Mouse (Mus musculus): ENCODE results near the gene Zfp697. TPM values are rescaled to one million over a fixed set of nuclear protein-coding genes. Genes with fewer than 3 reads are reported as not detected.
"Not testable (repeated sequence)": the region's sequence is repeated elsewhere in the genome, so short reads cannot be mapped to it uniquely, and the experiment has no call there.

Gene Zfp697
- polyA plus RNA-seq, 2 experiments = 1.6 to 1.7 TPM

GRCm38 (mm10) chr3:98582202-98582601, 199.9 kb downstream of the Zfp697 start:
- not testable (repeated sequence) for ATAC-seq (ENCODE audit: insufficient read depth); H3K9me3 ChIP-seq (ENCODE audit: control insufficient read depth, low read length); H3K9ac ChIP-seq (replicated peaks); H3K4me3 ChIP-seq (ENCODE audit: insufficient read depth in 1 of 2, low read depth in 2 of 2, low read length in 2 of 2); H3K27me3 ChIP-seq (ENCODE audit: control insufficient read depth, insufficient read depth, low read length); H3K4me2 ChIP-seq (ENCODE audit: low read depth); H3K4me1 ChIP-seq (replicated peaks; ENCODE audit: control insufficient read depth in 2 of 2, insufficient read depth in 2 of 2, low read length in 1 of 2); H3K36me3 ChIP-seq (replicated peaks; ENCODE audit: control insufficient read depth, insufficient read depth, low read depth); DNase-seq (ENCODE audit: low read depth in 3 of 3, low spot score in 3 of 3); H3K27ac ChIP-seq
- no CpG with 5 or more reads among the region's 1 CpGs for WGBS (ENCODE audit: insufficient replicate concordance)

GRCm38 (mm10) chr3:98582622-98583021, 200.4 kb downstream of the Zfp697 start:
- H3K36me3 ChIP-seq (replicated peaks; ENCODE audit: control insufficient read depth, insufficient read depth, low read depth); H3K4me3 ChIP-seq (ENCODE audit: insufficient read depth in 1 of 2, low read depth in 2 of 2, low read length in 2 of 2); H3K27ac ChIP-seq; H3K27me3 ChIP-seq (ENCODE audit: control insufficient read depth, insufficient read depth, low read length); H3K4me1 ChIP-seq (replicated peaks; ENCODE audit: control insufficient read depth in 2 of 2, insufficient read depth in 2 of 2, low read length in 1 of 2); H3K9ac ChIP-seq (replicated peaks); DNase-seq (ENCODE audit: low read depth in 3 of 3, low spot score in 3 of 3); H3K4me2 ChIP-seq (ENCODE audit: low read depth); H3K9me3 ChIP-seq (ENCODE audit: control insufficient read depth, low read length): not testable (repeated sequence)
- ATAC-seq (ENCODE audit: insufficient read depth) = peak; percentile 33; the same call in 1 of the 2 replicates

- peak in 1 of 3 experiments; percentile 2 for DNase-seq (ENCODE audit: low read depth in 3 of 3, low spot score in 3 of 3)
- WGBS (ENCODE audit: insufficient replicate concordance) = 52% methylated on average over 2 of the region's 2 CpGs
- H3K27me3 ChIP-seq (ENCODE audit: control insufficient read depth, insufficient read depth, low read length) = no peaks in the 10 kb centered on the region
- H3K36me3 ChIP-seq (replicated peaks; ENCODE audit: control insufficient read depth, insufficient read depth, low read depth) = no peaks in the 10 kb centered on the region
- no peak overlapping the region for H3K4me2 ChIP-seq (ENCODE audit: low read depth)
- H3K27ac ChIP-seq = no peak overlapping the region
- ATAC-seq (ENCODE audit: insufficient read depth) = 0 out of 2 replicates have a peak, but pooled peaks have one; percentile 21
- peaks cover 0 to 1% of the 10 kb centered on the region in 2 experiments; a peak in 1 of 4 replicates for H3K4me1 ChIP-seq (replicated peaks; ENCODE audit: control insufficient read depth in 2 of 2, insufficient read depth in 2 of 2, low read length in 1 of 2)
- H3K4me3 ChIP-seq (ENCODE audit: insufficient read depth in 1 of 2, low read depth in 2 of 2, low read length in 2 of 2) = no peak overlapping the region
- no peaks in the 10 kb centered on the region for H3K9me3 ChIP-seq (ENCODE audit: control insufficient read depth, low read length)
- no peak overlapping the region for H3K9ac ChIP-seq (replicated peaks)
- no peak for TF ChIP-seq CTCF (IDR thresholded peaks at IDR 0.05; ENCODE audit: low read depth)
- TF ChIP-seq EP300 (IDR thresholded peaks at IDR 0.05; ENCODE audit: low read depth) = no peak
These were observed 205.5 kb downstream of the Zfp697 start for GRCm38 (mm10) chr3:98587721-98588120.

- no peak within 1 kb of the TSS for H3K9ac ChIP-seq (replicated peaks)
- ATAC-seq (ENCODE audit: insufficient read depth) = no peak
- TF ChIP-seq CTCF (IDR thresholded peaks at IDR 0.05; ENCODE audit: low read depth) = no peak
- no peak for TF ChIP-seq EP300 (IDR thresholded peaks at IDR 0.05; ENCODE audit: low read depth)
These were observed 206.4 kb downstream of the Zfp697 start, which contains the start of gene Gm10681 for GRCm38 (mm10) chr3:98588707-98589106. Gene Gm10681, minus strand, starts transcription at chr3:98588807.

GRCm38 (mm10) chr3:98613540-98613939, 231.3 kb downstream of the Zfp697 start:
- DNase-seq (ENCODE audit: low read depth in 3 of 3, low spot score in 3 of 3); H3K4me1 ChIP-seq (replicated peaks; ENCODE audit: control insufficient read depth in 2 of 2, insufficient read depth in 2 of 2, low read length in 1 of 2); ATAC-seq (ENCODE audit: insufficient read depth); H3K27ac ChIP-seq; H3K4me2 ChIP-seq (ENCODE audit: low read depth); H3K9ac ChIP-seq (replicated peaks); H3K9me3 ChIP-seq (ENCODE audit: control insufficient read depth, low read length); H3K36me3 ChIP-seq (replicated peaks; ENCODE audit: control insufficient read depth, insufficient read depth, low read depth); H3K27me3 ChIP-seq (ENCODE audit: control insufficient read depth, insufficient read depth, low read length); H3K4me3 ChIP-seq (ENCODE audit: insufficient read depth in 1 of 2, low read depth in 2 of 2, low read length in 2 of 2): not testable (repeated sequence)

More at GRCm38 (mm10) chr3:98588707-98589106, 206.4 kb downstream of the Zfp697 start, which contains the start of gene Gm10681:
- Histone ChIP-seq H3K4me2 (ENCODE audit: low read depth) (no peak within 1 kb of the TSS), H3K4me1 (replicated peaks; ENCODE audit: control insufficient read depth in 2 of 2, insufficient read depth in 2 of 2, low read length in 1 of 2) (peaks cover 0 to 1% of the 10 kb centered on the region in 2 experiments; a peak in 1 of 4 replicates), H3K27ac (no peak within 1 kb of the TSS), H3K36me3 (replicated peaks; ENCODE audit: control insufficient read depth, insufficient read depth, low read depth) (no peaks in the 10 kb centered on the region), H3K4me3 (ENCODE audit: insufficient read depth in 1 of 2, low read depth in 2 of 2, low read length in 2 of 2) (no peak within 1 kb of the TSS), H3K27me3 (ENCODE audit: control insufficient read depth, insufficient read depth, low read length) (no peaks in the 10 kb centered on the region), H3K9me3 (ENCODE audit: control insufficient read depth, low read length) (no peaks in the 10 kb centered on the region)
- DNase-seq (ENCODE audit: low read depth in 3 of 3, low spot score in 3 of 3) = no peak

GRCm38 (mm10) chr3:98613963-98614362, 231.7 kb downstream of the Zfp697 start:
- Histone ChIP-seq H3K9me3 (ENCODE audit: control insufficient read depth, low read length) (no peaks in the 10 kb centered on the region), H3K4me2 (ENCODE audit: low read depth) (no peak overlapping the region), H3K4me3 (ENCODE audit: insufficient read depth in 1 of 2, low read depth in 2 of 2, low read length in 2 of 2) (no peak overlapping the region), H3K4me1 (replicated peaks; ENCODE audit: control insufficient read depth in 2 of 2, insufficient read depth in 2 of 2, low read length in 1 of 2) (no peaks in the 10 kb centered on the region), H3K9ac (replicated peaks) (no peak overlapping the region), H3K36me3 (replicated peaks; ENCODE audit: control insufficient read depth, insufficient read depth, low read depth) (no peaks in the 10 kb centered on the region), H3K27ac (no peak overlapping the region), H3K27me3 (ENCODE audit: control insufficient read depth, insufficient read depth, low read length) (no peaks in the 10 kb centered on the region)
- DNase-seq (ENCODE audit: low read depth in 3 of 3, low spot score in 3 of 3) = no peak
- TF ChIP-seq EP300 (IDR thresholded peaks at IDR 0.05; ENCODE audit: low read depth) (no peak), CTCF (IDR thresholded peaks at IDR 0.05; ENCODE audit: low read depth) (no peak)
- ATAC-seq (ENCODE audit: insufficient read depth) = no peak

- not testable (repeated sequence) for H3K27ac ChIP-seq; H3K4me3 ChIP-seq (ENCODE audit: insufficient read depth in 1 of 2, low read depth in 2 of 2, low read length in 2 of 2); H3K4me2 ChIP-seq (ENCODE audit: low read depth); DNase-seq (ENCODE audit: low read depth in 3 of 3, low spot score in 3 of 3); H3K9me3 ChIP-seq (ENCODE audit: control insufficient read depth, low read length); ATAC-seq (ENCODE audit: insufficient read depth); H3K36me3 ChIP-seq (replicated peaks; ENCODE audit: control insufficient read depth, insufficient read depth, low read depth); H3K9ac ChIP-seq (replicated peaks); H3K27me3 ChIP-seq (ENCODE audit: control insufficient read depth, insufficient read depth, low read length); H3K4me1 ChIP-seq (replicated peaks; ENCODE audit: control insufficient read depth in 2 of 2, insufficient read depth in 2 of 2, low read length in 1 of 2)
- 43% methylated on average over 2 of the region's 2 CpGs for WGBS (ENCODE audit: insufficient replicate concordance)
These were observed 232.2 kb downstream of the Zfp697 start for GRCm38 (mm10) chr3:98614406-98614927.

GRCm38 (mm10) chr3:98616244-98616643, 234.0 kb downstream of the Zfp697 start:
- H3K9ac ChIP-seq (replicated peaks); H3K36me3 ChIP-seq (replicated peaks; ENCODE audit: control insufficient read depth, insufficient read depth, low read depth); DNase-seq (ENCODE audit: low read depth in 3 of 3, low spot score in 3 of 3); H3K27ac ChIP-seq; H3K4me3 ChIP-seq (ENCODE audit: insufficient read depth in 1 of 2, low read depth in 2 of 2, low read length in 2 of 2); H3K9me3 ChIP-seq (ENCODE audit: control insufficient read depth, low read length); H3K4me2 ChIP-seq (ENCODE audit: low read depth); H3K4me1 ChIP-seq (replicated peaks; ENCODE audit: control insufficient read depth in 2 of 2, insufficient read depth in 2 of 2, low read length in 1 of 2); H3K27me3 ChIP-seq (ENCODE audit: control insufficient read depth, insufficient read depth, low read length); ATAC-seq (ENCODE audit: insufficient read depth): not testable (repeated sequence)
- 3% methylated on average over 2 of the region's 2 CpGs for WGBS (ENCODE audit: insufficient replicate concordance)

All from liver, embryonic 14.5 days (tissue).